Mouse (Mus musculus) left cerebral cortex, adult 2 months (tissue): ENCODE results near the gene Cnot8. TPM values are rescaled to one million over a fixed set of nuclear protein-coding genes. Genes with fewer than 3 reads are reported as not detected.

Experiments
- DNase-seq, 2 experiments: peaks; one replicate each; pipeline ENCODE4 v3.0.0; 2021 to 2022; ENCODE audit warnings: low spot score in 2 of 2, mixed read lengths in 1 of 2; ENCODE audit errors: extremely low spot score in 1 of 2
- H3K27ac ChIP-seq: fragments of 200-600 bp; 2 replicates; pipeline ENCODE4 v1.8.1; 2022
- H3K4me3 ChIP-seq: fragments of 200-600 bp; 2 replicates; pipeline ENCODE4 v1.8.1; 2022
- CTCF ChIP-seq: fragments of 200-600 bp; IDR thresholded peaks from 2 replicates; pipeline ENCODE4 v1.8.1; 2022; ENCODE audit warnings: antibody characterized with exemption, mild to moderate bottlenecking, moderate library complexity
- intact Hi-C: fragments of 180-260 bp; cut with DNase I; formaldehyde crosslinking; loops from one replicate; pipeline ENCODE4 v1.15.1; 2025
- total RNA-seq, 2 experiments: library from RNA; stranded (reverse); gene quantifications; 2 replicates each; pipeline ENCODE4 v1.2.3; 2021

Cnot8 gene
- total RNA-seq, 2 experiments from 2014 or later, result 50.9 to 52.2 TPM

DNA sequence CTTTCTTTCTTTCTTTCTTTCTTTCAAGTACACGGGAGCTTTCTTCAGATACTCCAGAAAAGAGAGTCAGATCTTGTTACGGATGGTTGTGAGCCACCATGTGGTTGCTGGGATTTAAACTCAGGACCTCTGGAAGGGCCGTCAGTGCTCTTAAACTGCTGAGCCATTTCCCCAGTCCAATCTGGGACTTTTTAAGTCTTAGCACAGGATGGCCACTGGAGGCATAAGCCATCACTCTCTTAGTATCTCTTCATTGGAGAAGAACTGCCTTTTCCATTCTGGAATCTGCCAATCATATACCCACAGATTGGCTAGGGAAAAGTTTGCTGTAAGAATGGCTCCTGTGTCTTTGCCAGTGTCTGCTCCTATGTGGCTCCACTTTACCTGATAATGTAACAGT, 3.1 kb downstream of the Cnot8 start:
- DNase-seq, result no peak
- intact Hi-C loops, result loop anchor here (10.0 kb wide), 2 partner anchors 198 to 302 kb away; partner anchors contain the start of genes Sap30l and Zfp692
- no peak overlapping the region for H3K27ac ChIP-seq
- H3K4me3 ChIP-seq, result no peak overlapping the region
- peak; percentile 29 for TF ChIP-seq CTCF

DNA sequence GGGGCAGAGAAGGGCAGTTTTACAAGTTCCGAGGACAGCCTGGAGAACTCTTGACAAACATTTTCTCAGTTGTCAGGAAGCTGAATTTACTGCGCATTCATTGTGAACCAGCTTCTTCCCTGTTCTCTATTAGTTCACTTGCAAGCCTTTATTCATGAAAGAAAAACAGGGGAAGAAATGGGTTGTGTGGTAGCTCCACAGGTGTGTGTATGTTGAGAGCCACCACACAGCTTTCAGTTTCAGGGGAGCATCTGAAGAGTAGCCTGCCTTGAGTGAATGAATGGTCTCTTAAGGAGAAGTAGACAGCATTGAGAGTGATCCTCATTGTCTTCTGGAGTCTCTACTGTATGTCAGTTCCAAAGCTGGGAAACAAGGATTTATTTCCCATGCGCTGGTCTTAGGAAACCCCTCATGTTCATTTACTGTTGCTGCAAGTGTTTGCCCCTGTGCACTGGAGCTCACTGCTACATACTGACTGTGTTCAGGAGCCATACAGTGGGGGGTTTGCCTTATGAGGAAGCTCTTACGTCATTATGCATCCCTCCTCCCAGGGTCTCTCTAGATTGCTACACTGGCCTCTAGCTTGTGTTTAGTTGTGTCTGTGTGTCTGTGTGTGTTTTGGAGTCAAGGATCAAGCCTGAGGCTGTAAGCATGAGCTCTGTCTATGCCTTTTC, 3.8 kb downstream of the Cnot8 start:
- no peak for TF ChIP-seq CTCF
- Histone ChIP-seq H3K4me3 (no peak overlapping the region), H3K27ac (no peak overlapping the region)
- DNase-seq, result no peak
- intact Hi-C loops, result loop anchor here (10.0 kb wide), 2 partner anchors 197 to 303 kb away; partner anchors contain the start of genes Sap30l and Zfp692

DNA sequence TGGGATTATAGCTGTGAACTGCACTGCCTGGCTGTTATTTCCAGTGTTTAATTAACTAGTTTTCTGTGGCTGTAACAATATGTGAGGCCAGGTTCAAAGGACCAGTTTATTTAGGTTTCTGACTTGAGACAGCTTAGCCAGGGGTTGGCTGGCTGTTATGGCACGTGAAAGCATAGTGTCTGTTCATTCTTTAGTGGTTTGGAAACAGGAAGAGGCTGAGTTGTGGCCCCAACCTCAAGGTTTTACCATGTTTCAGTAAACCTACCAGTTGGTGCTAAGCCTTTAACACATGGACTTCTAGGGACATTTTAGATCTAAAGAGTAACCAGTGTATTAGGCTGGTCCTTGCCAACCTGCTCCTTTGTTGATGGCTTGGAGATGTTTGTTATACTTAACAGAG, 12.6 kb downstream of the Cnot8 start:
- H3K27ac ChIP-seq, result no peak overlapping the region
- no peak for TF ChIP-seq CTCF
- no peak for DNase-seq
- intact Hi-C loops, result no loop called here
- no peak overlapping the region for H3K4me3 ChIP-seq

DNA sequence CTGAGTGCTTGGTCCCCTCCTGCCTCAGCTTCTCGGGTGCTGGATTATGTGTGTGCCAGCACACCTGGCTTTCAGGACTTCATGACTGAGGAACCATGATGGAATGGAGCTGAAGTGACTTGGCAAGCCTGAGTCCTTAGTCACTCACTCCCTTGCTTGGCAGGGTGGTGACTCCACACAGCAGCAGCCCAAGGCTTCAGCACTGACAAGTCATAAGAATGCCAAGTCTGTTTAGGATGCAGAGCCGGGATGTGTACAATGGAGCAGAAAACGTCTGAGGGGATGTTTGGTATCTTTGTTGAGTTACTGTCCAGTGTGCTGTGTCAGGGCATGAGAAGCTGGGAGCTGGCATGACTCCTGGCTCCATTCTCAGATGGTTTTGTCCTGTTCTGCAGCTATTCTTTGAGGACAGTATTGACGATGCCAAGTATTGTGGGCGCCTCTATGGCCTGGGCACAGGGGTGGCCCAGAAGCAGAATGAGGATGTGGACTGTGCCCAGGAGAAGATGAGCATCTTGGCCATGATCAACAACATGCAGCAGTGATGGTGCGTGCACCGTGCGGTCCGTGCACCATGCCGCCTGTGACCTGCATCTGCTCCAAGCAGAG, 13.2 kb downstream of the Cnot8 start:
- Histone ChIP-seq H3K4me3 (no peak overlapping the region), H3K27ac (no peak overlapping the region)
- DNase-seq, result no peak
- TF ChIP-seq CTCF, result no peak
- intact Hi-C loops, result no loop called here

DNA sequence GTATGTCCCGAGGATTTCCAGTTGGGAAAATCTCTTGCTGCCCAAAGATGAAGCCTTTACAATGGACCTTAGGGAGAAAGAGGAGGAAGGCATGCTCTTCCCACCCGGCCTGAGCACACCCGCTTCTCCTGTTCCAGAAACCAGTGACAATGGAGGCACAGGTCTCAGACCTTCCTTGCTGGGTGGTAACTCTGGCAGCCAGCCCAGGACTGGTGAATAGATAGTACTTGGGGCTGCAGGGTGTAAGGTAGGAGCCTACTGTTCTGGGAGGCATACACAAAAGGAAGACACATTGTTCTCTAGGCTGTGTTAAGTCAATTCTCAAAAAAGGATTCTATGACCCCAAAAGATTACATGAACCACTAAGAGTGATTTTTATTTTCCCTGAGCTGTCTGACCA, 16.7 kb downstream of the Cnot8 start:
- no peak for TF ChIP-seq CTCF
- no peak for DNase-seq
- Histone ChIP-seq H3K27ac (no peak overlapping the region), H3K4me3 (no peak overlapping the region)
- intact Hi-C loops, result no loop called here

DNA sequence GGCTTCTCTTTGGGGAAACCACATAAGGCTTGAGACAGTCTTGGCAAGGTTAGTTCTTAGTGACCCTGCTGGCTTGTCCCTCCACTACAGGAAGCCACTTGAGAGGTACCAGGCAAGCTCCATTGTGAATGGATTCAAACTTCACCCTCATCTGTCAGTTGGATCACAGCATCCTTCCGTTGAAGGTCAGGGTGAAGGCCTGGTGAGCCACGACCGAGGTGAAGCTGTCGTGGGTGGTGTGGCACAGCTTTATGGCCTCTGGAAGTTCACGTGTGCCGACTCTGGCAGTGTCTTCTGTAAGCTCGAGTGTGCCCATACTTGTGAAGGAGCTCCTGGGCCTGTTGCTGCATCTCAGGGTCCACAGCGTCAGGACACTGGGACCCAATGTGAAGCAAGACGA, 17.4 kb downstream of the Cnot8 start:
- DNase-seq, result no peak
- no peak overlapping the region for H3K27ac ChIP-seq
- TF ChIP-seq CTCF, result no peak
- intact Hi-C loops, result no loop called here
- H3K4me3 ChIP-seq, result no peak overlapping the region

DNA sequence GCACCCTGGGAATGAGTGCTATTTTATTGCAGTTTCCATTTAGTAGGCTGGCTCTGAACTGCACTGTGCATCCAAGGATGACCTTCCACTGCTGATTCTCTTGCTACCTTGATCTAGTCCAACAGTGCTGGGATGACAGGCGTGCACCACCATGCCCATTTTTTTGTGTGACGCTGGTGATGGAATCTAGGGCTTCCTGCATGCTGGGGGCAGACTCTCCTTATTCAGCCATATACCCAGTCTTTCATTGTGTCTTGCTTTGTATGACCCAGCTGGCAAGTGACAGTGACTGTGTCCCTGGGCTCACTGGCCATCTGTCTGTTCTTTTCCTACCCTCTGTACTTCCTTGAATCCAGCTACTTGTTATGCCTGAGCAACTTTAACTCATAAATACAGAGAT, 19.8 kb downstream of the Cnot8 start:
- DNase-seq, result no peak
- no peak for TF ChIP-seq CTCF
- no peak overlapping the region for H3K4me3 ChIP-seq
- intact Hi-C loops, result no loop called here
- no peak overlapping the region for H3K27ac ChIP-seq

DNA sequence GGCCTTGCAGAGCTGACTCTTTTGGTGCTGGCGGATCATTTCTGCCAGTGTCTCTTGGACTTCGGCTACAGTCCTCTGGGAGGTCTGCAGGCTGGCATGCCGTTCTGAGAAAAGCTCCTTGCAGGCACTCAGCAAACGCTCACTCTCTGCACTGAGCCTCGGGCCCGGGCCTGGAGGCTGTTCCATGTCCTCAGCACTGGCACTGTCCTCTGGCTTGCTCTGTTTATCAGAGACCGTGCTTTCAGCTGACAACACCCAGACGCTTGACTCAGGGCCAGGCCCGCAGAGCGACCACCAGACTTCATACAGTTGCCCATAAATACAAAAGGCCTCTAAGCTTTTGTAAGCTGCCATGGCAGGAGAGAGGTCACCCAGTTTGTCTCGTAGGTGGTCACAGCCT, 21.1 kb downstream of the Cnot8 start:
- Histone ChIP-seq H3K4me3 (no peak overlapping the region), H3K27ac (no peak overlapping the region)
- no peak for DNase-seq
- intact Hi-C loops, result no loop called here
- TF ChIP-seq CTCF, result no peak

DNA sequence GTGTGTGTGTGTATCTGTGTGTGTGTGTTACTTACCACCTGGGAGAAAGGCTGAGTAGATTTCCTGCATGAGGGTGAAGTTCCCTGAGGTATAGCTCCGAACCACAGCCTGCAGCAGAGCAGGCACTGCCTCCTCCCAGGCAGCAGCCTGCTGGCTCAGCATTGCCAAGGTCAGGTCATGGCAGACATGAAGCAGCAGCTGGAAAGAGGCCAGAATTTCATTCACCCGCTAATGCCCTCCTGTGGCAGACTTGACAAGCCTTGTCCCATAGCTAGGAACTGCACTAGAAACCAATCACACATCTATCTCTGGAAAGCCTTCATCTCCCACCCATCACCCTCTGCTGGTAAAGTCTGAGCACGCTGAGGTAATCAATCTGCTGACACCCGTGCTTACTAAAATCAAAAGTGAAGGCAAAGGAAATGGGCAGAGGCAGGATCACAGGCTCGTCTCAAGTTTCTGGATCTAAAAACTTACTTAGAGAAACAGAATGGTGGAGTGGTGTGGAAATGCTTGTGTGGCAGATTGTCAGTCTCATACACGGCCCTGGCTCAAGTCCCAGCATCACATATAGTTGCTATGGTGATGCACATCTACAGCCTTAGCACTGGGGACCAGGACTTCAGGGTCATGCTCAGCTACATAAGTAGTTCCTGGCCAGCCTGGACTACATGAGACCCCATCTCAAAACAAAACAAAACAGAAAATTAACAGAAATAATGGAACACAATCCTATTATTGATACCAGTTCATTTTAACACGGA, 22.6 kb downstream of the Cnot8 start:
- Histone ChIP-seq H3K4me3 (no peak overlapping the region), H3K27ac (no peak overlapping the region)
- DNase-seq, result no peak
- peak; percentile 7; the same call in 1 of the 2 replicates for TF ChIP-seq CTCF
- intact Hi-C loops, result no loop called here

DNA sequence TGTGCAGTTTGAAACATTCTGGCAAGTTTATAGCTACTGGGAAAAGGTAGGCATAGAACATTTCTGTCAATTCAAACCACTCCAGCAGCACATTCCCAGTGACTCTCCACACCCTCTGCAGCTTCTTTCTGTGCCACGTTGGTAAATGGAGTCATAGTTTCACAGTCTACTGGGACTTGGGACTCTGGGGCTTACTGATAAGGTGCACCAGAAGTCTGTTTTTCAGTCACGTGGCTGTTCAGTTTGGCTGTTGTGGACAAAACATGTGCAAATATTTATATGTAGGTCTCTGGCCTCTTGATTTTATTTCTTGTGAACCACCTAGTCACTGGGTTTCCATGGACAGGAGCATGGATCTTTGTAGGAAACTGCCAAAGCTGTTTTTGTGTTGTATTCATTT, 23.6 kb downstream of the Cnot8 start:
- no peak overlapping the region for H3K27ac ChIP-seq
- DNase-seq, result no peak
- intact Hi-C loops, result no loop called here
- H3K4me3 ChIP-seq, result no peak overlapping the region
- TF ChIP-seq CTCF, result no peak

DNA sequence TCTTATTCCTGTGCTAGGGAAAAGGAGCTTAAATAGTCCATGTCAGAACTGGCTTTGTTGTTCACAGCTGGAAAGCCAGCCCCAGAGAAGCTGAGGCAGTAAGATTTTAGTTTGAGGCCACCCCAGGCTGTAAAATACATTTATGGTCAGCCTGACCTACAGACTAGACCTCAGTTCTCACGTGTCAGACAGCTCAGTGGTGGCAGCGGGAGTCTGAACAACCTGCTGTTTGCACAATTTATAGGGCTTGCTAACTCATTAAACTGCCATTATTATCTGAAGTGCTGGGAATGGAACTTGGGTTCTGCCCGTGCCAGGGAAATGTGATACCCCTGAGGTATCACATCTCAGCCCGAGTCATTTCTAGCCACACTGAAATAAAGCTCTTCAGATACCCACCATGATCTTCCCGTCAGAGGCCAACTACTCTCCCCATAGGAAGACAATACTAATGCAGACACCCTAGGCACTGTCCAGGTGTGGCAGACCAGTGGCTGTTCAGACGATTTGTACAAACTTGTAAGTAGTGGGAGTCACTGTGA, 25.4 kb downstream of the Cnot8 start:
- TF ChIP-seq CTCF, result no peak
- intact Hi-C loops, result no loop called here
- Histone ChIP-seq H3K27ac (no peak overlapping the region), H3K4me3 (no peak overlapping the region)
- DNase-seq, result no peak

DNA sequence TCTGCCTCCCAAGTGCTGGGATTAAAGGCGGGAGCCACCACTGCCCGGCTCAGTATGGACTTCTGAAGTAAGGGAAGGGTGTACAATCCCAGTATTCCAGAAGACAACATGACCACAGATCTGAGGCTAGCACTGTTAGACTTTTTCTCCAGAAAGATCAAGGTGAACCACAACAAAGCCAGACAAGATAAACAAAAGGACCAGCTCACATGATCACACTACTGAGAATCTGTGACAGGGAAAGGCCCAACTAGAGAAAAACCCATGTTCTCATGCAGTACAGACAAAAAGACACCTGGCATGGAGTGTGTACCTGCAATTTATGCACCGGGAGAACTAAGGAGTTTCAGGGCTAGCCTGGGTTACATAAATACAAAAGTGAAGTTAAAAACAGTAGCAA, 28.1 kb downstream of the Cnot8 start:
- H3K4me3 ChIP-seq, result no peak overlapping the region
- intact Hi-C loops, result no loop called here
- no peak overlapping the region for H3K27ac ChIP-seq
- no peak for TF ChIP-seq CTCF
- no peak for DNase-seq
